Mouse (Mus musculus): ENCODE data around the gene Podxl2.

- TF ChIP-seq USF1 (IDR thresholded peaks at IDR 0.05; ENCODE audit: low read depth) (no peak), CEBPB (IDR thresholded peaks at IDR 0.05; ENCODE audit: insufficient read depth, poor library complexity, severe bottlenecking) (no peak)
Measured at GRCm38 (mm10) chr6:88901947-88902820, 27.3 kb upstream of the Podxl2 start, which contains the start of gene Tpra1.
